Mouse (Mus musculus): Measurements from ENCODE around the gene Rnf220.
A peak's percentile ranks its signal among the peaks of the same experiment; 100 is the strongest.

Rnf220 gene

GRCm38 (mm10) chr4:117487471-117487870 lies 9.4 kb downstream of the Rnf220 start:
- DNase-seq = no peak

DNA sequence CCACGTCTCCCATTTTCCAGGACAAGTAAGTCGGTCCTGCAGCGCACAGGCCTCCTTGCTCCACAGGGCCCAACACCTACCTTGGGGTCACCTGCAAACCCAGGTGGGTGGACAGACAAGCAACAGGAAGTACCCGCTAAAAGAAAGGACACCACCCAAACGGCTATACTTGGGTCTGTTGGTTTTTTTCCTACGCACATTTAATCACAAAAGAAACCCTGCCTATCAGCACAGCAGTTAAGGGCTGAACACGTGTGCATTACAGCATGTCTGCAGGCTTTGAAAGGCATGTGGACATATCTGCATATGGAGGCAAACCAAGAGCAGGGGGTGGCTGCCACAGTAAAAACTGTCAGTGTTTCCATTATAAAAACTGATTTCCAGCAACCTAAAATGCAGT lies 10.7 kb downstream of the Rnf220 start:
- DNase-seq = no peak

DNA sequence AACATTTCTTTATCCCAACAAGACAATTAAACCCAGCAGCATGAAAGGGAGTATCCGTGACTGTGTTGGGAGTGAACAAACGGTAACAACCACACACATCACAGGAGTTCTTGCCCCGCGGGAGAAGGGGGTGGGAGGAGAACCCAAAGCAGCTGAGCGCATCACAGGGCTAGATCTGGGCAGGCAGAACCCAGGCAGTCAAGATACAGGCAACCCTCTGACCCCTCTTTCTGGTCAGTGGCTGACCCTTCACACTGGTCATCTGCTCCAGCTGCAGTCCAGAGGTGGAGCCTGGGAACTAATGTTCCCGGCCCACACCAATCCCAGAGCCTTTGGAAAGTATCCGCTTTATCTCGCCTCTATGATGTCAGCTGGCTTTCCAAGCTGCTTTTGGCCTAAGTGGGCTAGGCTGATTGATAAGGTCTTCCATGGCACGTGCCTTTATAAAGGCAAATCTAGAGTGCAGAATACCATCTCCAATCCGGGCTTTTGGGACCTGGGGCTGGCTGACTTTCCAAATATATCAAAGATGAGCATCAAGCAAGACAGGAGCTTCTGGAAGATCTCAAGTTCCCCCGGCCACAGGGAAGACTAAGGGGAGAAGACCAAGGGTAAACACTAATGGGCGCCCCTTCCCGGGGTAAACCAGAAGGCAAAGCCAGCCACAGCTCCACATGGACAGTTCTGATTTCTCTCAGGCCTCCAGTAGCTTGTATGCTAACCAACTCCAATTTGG lies 11.6 kb downstream of the Rnf220 start:
- no peak for DNase-seq

GRCm38 (mm10) chr4:117484256-117485044 lies 12.4 kb downstream of the Rnf220 start:
- peak; percentile 10 for DNase-seq

DNA sequence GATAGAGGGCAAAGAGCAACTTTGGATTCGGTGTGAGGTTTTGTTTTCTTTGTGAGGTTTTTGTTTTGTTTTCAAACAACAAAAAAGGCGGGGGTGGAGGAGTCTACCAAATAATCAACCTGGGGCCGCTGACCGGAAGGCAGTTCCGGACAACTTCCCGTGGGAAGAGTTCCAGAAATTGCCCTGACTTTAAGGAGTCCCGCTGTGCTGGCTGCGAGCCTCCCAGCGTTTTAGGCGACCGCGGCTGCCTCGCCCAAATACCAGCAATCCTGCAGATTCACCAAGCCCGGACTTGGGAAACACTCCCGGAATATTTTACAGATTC lies 13.0 kb downstream of the Rnf220 start:
- no peak for DNase-seq

DNA sequence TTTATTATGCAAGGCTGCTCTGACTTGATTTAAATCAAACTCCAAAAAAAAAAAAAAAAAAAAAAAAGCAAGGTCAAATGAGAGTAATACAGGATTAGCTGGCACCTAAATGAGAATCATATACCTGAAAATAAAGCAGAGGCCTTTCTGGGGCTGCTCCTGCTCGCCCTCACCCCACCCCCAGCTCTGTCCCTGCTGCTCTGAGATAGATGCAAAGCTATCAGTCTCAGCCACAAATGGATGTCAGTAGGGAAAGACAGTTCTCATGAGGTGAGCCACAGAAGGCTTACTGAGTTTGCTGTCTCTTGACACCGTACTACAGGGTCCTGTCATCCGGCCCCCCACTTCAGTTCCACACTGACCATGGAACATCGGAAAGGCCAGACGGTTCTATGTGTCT lies 14.7 kb downstream of the Rnf220 start:
- DNase-seq = no peak

DNA sequence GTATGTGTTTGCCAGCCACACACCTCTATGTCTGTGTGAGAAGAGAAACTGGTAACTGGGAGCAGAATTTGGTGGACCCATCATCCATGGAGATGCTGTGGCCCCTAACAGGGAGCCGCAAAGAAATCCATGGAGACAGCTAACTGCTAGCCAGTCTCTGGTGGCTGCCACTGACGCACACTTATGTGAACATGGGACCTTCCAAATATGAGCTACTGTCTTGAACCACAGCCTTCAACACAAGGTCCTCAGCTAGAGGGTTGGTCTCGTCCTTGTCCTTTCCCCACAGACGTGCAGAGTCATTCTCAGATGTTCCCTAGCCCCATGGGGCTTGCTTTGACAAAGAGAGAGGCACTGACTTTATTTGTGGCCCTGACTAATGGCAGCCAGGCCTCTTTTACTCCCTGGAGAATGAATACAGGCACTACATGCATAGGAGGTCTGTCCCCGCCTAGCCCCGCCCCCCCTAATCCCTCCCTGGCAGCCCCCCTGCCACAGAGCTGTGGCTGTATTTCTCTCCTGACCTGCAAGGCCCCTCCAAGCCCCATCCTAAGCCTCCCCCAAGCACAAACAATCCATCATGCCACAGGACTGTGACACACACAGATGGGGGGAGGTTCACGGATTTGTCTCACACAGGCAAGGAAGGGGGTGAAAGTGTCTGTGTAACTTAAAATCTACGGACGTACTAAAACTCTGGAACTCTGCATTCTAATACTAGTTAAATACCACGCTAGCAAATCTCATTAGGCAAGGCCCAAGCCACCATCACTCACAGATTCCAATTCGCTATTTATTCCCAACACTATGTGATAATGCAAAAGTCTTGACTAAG lies 16.0 kb downstream of the Rnf220 start:
- DNase-seq = no peak

DNA sequence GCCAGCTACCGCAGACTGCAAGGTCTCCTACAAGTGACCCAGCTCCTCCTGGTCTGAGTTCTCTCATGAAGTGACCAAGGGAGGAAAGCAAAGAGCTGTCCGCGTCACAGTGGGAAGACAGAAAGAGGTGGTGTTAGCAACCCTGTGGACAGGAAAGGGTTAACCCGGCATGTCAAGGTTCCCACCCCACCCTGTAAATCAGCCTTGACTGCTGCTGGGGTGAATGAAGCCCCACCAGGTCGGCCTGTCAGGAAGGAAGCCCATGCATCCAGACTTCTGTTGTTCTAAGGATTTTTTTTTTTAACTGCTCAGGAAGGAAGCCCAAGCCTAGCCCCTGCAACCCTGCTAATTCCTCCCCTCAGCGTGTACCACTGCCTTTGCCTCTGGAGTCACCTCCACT lies 16.9 kb downstream of the Rnf220 start:
- no peak for DNase-seq

- no peak for DNase-seq
Measured at GRCm38 (mm10) chr4:117478101-117478673, 18.7 kb downstream of the Rnf220 start.

DNA sequence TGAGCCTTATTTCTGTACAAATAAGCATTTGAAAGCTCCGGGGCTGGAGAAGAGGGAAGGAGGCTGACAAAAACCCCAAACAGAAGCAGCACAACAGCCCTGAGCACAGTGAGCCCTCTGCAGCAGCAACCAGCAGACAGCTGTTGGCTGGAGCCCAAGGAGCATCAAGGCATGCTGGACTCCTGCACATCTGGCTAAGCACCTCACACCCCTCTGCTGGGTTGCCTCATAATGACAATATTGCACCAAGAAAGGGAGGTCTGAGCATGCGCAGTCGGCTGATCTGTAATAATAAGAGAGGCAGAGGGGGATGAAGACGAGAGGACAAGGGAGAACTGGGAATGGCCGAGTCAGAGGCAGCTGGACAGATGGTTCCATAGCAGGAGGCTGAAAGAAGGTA lies 19.5 kb downstream of the Rnf220 start:
- no peak for DNase-seq

DNA sequence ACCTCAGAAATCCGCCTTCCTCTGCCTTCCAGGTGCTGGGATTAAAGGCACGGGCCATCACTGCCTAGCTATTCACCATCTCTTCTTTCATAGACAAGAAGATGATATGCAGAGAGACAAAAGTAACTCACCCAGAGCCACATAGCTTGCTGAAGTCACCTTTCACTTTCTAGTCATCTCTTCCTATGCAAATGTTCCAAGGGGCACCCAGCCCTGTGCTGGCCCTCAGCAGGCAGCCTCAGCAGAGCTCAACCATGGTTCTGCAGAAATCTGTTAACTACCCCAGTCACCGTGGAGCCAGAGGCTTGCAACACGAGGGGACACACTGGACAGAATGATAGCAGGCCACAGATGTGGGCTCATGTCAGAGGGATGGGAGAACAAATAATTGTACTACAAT lies 20.1 kb downstream of the Rnf220 start:
- DNase-seq = no peak

- DNase-seq = no peak
Measured at GRCm38 (mm10) chr4:117476355-117476754, 20.5 kb downstream of the Rnf220 start.

- no peak for DNase-seq
Measured at GRCm38 (mm10) chr4:117473985-117474354, 22.9 kb downstream of the Rnf220 start.

DNA sequence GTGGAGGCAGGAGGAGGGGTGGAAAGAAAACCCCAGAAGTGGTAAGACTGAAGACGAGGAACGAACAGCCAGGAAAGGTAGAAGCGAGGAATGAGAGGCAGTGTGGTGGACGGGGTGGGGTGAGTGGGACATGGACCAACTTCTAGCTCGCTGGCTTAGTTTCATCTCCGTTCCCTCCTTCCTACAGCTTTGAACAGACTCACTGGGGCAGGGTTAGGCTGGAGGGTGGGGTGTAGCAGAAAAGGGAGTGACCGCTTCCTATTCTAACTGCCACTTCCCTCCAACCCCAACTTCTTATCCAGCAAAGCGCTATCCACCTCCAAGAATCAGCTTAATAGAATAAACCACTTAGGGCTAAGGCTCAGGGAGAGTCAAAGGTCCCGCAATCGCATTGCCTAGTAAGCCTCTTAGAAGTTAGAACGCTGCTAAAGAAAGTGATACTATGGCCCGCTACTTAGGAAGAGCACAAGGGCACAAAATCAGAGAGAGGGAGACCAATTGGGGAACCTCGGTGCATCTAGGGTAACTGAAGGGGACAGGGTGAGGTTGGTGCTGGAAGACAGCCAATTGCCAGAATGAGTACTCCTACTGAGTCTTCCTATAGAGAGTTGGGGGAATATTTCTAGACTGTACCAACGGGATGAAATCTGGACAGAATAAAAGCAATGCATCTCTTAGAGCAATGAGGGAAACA lies 23.4 kb downstream of the Rnf220 start:
- no peak for DNase-seq

DNA sequence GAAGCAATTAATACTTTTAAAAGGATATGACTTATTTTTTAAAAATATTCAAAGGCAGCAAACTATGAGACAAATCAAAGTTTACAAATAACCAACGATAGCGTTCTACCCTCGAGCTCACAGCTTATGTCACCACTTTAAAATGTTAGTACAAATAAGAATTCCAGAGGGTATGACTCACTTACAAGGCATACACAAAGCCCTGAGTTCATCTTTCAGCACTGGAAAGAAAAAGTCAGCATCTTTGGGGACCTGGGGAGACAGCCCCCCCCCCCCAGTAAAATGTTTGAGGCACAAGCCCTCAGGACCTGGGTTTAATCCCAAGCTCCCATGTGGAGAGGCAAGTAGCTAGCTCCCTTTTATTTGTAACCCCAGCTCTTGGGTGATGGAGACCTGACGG lies 27.4 kb downstream of the Rnf220 start:
- DNase-seq = no peak

DNA sequence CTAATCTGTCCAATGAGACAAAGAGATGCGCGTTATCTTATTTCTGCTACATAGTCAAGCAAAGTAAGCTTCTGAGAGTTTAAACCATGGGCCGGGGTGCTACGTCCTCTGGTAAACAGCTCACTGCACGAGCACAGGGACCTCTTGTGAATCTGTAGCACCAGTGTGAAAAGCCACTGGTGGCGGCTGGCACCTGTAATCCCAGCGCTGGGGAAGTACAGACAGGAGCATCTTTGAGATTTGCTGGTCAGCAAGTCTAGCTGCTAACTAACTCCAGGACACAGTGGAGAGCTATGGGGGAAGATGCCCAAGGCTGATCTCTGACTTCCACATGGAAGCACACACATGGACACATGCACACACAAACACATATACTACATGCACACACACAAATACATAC lies 28.9 kb downstream of the Rnf220 start:
- no peak for DNase-seq

DNA sequence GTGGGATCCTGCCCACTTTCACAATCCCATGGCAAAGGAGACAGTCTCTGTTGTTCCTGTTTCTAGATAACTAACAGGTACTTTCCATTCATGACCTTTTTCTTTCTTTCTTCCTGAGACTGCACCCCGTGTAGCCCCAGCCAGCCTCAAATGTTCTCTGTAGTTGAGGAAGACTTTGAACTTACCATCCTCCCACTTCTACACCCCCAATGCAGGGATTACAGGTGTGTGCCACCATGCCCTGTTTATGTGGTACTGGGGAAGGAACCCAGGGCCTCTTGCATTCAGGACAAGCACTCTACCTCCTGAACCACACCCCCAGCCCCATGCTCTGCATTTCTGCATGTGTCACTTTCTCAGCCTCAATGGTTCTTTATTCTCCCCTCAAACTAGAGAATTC lies 47.7 kb downstream of the Rnf220 start:
- DNase-seq = no peak

GRCm38 (mm10) chr4:117447926-117448325 lies 48.9 kb downstream of the Rnf220 start:
- no peak for DNase-seq

GRCm38 (mm10) chr4:117445516-117446207 lies 51.2 kb downstream of the Rnf220 start:
- DNase-seq = no peak

DNA sequence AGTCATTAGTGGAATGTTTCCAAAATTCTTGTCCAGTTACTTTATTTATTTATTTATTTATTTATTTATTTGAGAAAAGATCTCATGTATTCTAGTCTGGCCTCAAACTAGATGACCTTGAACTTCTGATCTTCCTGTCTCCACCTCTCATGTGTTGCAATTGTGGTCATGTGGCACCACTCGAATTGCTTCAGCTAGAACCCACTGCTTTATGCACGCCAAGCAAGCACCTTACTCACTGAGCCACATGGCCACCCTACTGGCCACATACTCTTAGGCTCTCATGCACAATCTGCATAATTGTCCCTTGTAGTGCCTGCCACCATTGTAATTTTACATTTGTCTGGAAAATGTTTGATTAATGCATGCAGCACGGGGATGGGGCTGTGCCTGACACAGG lies 57.9 kb downstream of the Rnf220 start:
- DNase-seq = no peak

- no peak for DNase-seq
Measured at GRCm38 (mm10) chr4:117438064-117438463, 58.8 kb downstream of the Rnf220 start.

DNA sequence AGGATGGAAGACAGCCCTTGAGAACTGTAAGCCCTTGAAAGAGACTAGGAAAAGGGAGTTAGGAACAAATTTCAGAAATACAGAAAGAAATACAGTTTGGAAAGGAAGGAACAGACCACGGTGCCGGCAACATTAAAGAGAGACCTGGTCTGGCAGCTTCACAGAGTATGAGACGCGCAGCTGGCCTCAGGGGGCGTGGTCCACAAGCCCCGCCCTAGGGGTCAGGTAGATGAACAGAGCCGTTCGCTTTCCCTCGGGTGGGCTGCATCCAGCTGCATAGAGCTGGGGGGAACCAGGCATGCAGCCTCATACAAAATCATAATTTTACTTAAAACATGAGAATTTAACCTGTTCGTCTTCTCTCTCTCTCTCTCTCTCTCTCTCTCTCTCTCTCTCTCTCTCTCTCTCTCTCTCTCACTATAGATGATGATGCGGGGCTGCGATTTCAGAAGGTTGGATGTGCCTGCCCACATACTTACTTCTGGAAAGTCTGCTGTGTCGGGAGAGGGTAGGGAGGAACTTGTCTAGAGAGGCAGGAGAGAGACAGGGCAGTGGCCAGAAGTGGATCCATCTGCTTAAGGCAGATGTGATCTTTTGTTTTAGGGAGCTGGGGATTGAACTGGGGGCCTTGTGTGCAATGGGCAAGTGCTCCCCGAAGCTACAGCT lies 59.7 kb downstream of the Rnf220 start:
- no peak for DNase-seq

All from cerebellum, adult 11 months (tissue).